Mouse (Mus musculus) liver, adult 2 months (tissue): ENCODE results near the gene Sept11.

Source experiments
- CTCF ChIP-seq: fragments of 200-500 bp; IDR thresholded peaks from 2 replicates; pipeline ENCODE4 v1.5.1; 2011; ENCODE audit warnings: low read depth, low read length, control low read depth
- POLR2A ChIP-seq: fragments of 200-500 bp; IDR thresholded peaks from 2 replicates; pipeline ENCODE4 v1.6.1; 2011; ENCODE audit warnings: low read length, control low read depth; ENCODE audit not compliant: insufficient read depth; ENCODE audit errors: extremely low read depth

DNA sequence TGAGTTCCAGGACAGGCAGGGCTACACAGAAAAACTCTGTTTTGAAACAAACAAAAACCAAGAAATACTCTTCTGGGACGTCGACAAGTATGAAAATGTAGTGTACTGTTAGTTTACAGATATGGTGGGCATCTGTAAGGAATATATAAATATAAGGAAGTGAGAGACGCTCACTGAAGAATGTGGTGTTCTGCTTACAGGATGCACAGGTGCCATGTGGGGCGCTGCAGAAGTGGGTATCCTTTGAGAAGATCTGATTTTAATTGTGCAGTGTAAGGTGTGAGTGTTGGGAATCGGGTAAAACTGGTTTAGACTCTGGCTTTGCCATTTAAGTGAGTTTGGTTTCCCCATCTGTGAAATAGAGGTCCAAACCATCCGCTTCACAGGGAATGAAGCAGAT is 32.1 kb downstream of the Sept11 start:
- TF ChIP-seq CTCF (no peak), POLR2A (no peak)
